Mouse (Mus musculus): ENCODE results near the gene Vstm2a.

GRCm38 (mm10) chr11:16299960-16300359 lies 42.4 kb downstream of the Vstm2a start:
- TF ChIP-seq POLR2A (IDR thresholded peaks at IDR 0.05; ENCODE audit: control insufficient read depth, extremely low read depth, insufficient read depth, low read length, poor library complexity) (no peak), CTCF (IDR thresholded peaks at IDR 0.05; ENCODE audit: borderline replicate concordance, control insufficient read depth, extremely low read depth, insufficient read depth, low read length, poor library complexity) (no peak)
